Mouse (Mus musculus) ovary, postnatal 36 days (tissue): ENCODE measurements at regions not wholly inside any gene's neighbourhood (a gene's known extent, or its start where the extent isn't known, plus 50 kb on each side); places are given as distances from the start of the nearest gene placed in this dataset.

ENCODE experiments used
- DNase-seq: peaks from one replicate; pipeline ENCODE4 v3.0.0; 2022; ENCODE audit warnings: low spot score, mixed read lengths

GRCm38 (mm10) chr1:45575131-45575530, 72.0 kb upstream of the Col5a2 start:
- DNase-seq, result no peak

GRCm38 (mm10) chr1:45580466-45580865, 77.4 kb upstream of the Col5a2 start:
- DNase-seq, result no peak

- no peak for DNase-seq
Observed at GRCm38 (mm10) chr1:45587351-45588025, 84.4 kb upstream of the Col5a2 start.

- DNase-seq, result no peak
Observed at GRCm38 (mm10) chr1:45597316-45597715, 94.2 kb upstream of the Col5a2 start.

GRCm38 (mm10) chr1:45599421-45599820, 96.3 kb upstream of the Col5a2 start:
- no peak for DNase-seq

- no peak for DNase-seq
Observed at GRCm38 (mm10) chr1:45600011-45600410, 96.9 kb upstream of the Col5a2 start.

- no peak for DNase-seq
Observed at GRCm38 (mm10) chr1:45605571-45605970, 102.5 kb upstream of the Col5a2 start.

GRCm38 (mm10) chr1:45608316-45608715, 105.2 kb upstream of the Col5a2 start:
- no peak for DNase-seq

GRCm38 (mm10) chr1:45619008-45619407, 115.9 kb upstream of the Col5a2 start:
- no peak for DNase-seq

- no peak for DNase-seq
Observed at GRCm38 (mm10) chr1:45625921-45626320, 122.8 kb upstream of the Col5a2 start.

GRCm38 (mm10) chr1:45626733-45627132, 123.7 kb upstream of the Col5a2 start:
- no peak for DNase-seq

GRCm38 (mm10) chr1:45627840-45628239, 124.8 kb upstream of the Col5a2 start:
- peak; percentile 11 for DNase-seq

- DNase-seq, result no peak
Observed at GRCm38 (mm10) chr1:45647301-45647700, 144.2 kb upstream of the Col5a2 start.

GRCm38 (mm10) chr1:45653248-45653647, 141.7 kb upstream of the Wdr75 start:
- no peak for DNase-seq

GRCm38 (mm10) chr1:45663882-45664520, 131.0 kb upstream of the Wdr75 start:
- DNase-seq, result no peak

- peak; percentile 46 for DNase-seq
Observed at GRCm38 (mm10) chr1:45672443-45673156, 122.4 kb upstream of the Wdr75 start.

- no peak for DNase-seq
Observed at GRCm38 (mm10) chr1:45675771-45676439, 119.1 kb upstream of the Wdr75 start.

GRCm38 (mm10) chr1:45679964-45680709, 114.8 kb upstream of the Wdr75 start:
- DNase-seq, result no peak

GRCm38 (mm10) chr1:45700893-45701292, 94.1 kb upstream of the Wdr75 start:
- no peak for DNase-seq

- DNase-seq, result no peak
Observed at GRCm38 (mm10) chr1:45701516-45701915, 93.5 kb upstream of the Wdr75 start.

GRCm38 (mm10) chr1:45723369-45723768, 71.6 kb upstream of the Wdr75 start:
- DNase-seq, result no peak

- DNase-seq, result no peak
Observed at GRCm38 (mm10) chr1:45732958-45733357, 62.0 kb upstream of the Wdr75 start.
